Mouse (Mus musculus): ENCODE results near the gene Begain. TPM values are rescaled to one million over a fixed set of nuclear protein-coding genes. Genes with fewer than 3 reads are reported as not detected.

The Begain gene
- total and polyA plus RNA-seq, 2 experiments from 2014 or later, result 31.8 to 78.2 TPM

DNA sequence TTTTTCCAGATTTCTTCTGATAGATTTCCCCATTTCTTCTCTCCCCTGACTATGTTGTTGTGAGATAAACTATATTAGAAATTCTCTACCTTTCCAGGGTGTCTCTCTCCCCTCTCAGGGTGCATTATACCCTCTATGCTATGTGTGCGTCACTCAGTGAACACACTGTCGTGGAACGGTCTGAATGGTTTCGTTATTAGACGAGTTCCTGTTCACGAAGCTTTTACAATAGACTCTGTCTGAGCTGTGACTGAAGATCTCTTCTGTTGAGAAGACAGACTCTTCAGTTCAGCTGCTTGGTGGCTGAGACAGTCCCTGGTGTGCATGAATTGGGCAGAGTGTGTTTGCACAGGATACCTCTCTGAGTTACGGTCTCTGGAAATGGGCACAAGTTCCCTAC is 32.4 kb upstream of the Begain start:
- no peak for ATAC-seq (ENCODE audit: low FRiP score)
- no peak for DNase-seq (ENCODE audit: low spot score)
- no peak overlapping the region for H3K4me2 ChIP-seq (ENCODE audit: low read depth, low read length, poor library complexity, severe bottlenecking)
- no peaks in the 10 kb centered on the region for H3K27me3 ChIP-seq (ENCODE audit: insufficient read depth, low read length)
- H3K27ac ChIP-seq (ENCODE audit: low read depth, low read length), result no peak overlapping the region
- H3K36me3 ChIP-seq (ENCODE audit: insufficient read depth, low read length), result no peaks in the 10 kb centered on the region
- H3K4me3 ChIP-seq (ENCODE audit: low read depth, low read length), result no peak overlapping the region
- H3K9ac ChIP-seq (replicated peaks; ENCODE audit: low read length, poor library complexity, severe bottlenecking), result no peak overlapping the region
- no peaks in the 10 kb centered on the region for H3K9me3 ChIP-seq (ENCODE audit: low read length)
- WGBS, result 88% methylated on average over 7 of the region's 7 CpGs
- no peaks in the 10 kb centered on the region for H3K4me1 ChIP-seq (ENCODE audit: insufficient read depth, low read length)
- TF ChIP-seq CTCF (IDR thresholded peaks at IDR 0.05), result no peak

DNA sequence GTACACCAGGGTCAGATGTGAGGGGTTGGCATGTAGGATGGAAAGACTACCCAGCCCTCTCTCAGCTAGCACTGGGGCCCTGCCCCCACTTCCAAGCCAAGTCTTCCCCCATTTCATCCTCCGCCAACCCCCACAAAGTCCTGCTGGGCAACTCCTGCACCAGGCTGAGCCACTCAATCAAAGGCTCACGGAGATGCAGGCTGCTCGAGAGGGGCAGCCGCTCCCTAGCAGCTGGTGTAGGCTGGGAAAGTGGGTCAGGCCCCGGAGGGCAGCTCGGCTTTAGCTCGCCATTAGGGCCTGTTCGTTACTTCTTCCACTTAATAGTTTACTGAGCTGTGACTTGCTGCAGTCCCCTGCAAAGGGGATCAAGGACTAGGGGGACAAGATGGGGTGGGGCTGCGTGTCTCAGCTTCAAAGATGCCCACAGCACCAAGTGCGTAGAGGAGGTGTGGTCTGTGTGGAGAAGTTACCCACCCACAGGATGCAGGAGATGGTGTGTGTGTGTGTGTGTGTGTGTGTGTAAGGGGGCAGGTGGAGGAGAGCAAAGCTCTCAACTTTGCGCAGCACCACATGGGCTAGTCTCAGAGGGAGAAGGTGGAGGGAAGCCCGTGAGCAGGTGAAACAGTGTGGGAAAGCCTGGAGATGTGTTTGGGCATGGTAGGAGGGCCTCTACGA is 22.6 kb upstream of the Begain start:
- Histone ChIP-seq H3K9me3 (ENCODE audit: low read length) (no peaks in the 10 kb centered on the region), H3K36me3 (ENCODE audit: insufficient read depth, low read length) (no peaks in the 10 kb centered on the region), H3K9ac (replicated peaks; ENCODE audit: low read length, poor library complexity, severe bottlenecking) (no peak overlapping the region), H3K4me2 (ENCODE audit: low read depth, low read length, poor library complexity, severe bottlenecking) (no peak overlapping the region), H3K27ac (ENCODE audit: low read depth, low read length) (no peak overlapping the region), H3K4me3 (ENCODE audit: low read depth, low read length) (no peak overlapping the region), H3K27me3 (ENCODE audit: insufficient read depth, low read length) (no peaks in the 10 kb centered on the region), H3K4me1 (ENCODE audit: insufficient read depth, low read length) (no peaks in the 10 kb centered on the region)
- ATAC-seq (ENCODE audit: low FRiP score) (no peak), DNase-seq (ENCODE audit: low spot score) (peak; percentile 48)
- TF ChIP-seq CTCF (IDR thresholded peaks at IDR 0.05), result no peak
- 64% methylated on average over 13 of the region's 13 CpGs for WGBS

DNA sequence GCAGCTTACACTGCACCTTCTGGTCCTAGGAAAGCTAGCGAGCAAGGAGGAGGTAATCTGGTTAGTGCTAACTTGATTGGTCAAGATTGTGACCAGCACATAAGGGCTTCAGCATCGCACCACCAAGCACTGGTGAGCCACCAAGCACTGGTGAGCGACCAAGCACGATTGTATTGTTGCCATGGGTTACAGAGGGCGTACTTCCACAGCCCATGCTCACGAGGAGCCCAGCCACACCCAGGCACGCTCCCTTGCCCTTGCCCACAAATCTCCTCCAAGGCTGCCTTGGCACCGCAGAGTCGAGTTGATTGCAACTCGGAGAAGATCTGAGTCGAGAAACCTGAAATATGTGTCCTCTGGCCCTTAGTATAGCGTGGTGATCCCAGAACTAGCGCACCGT is 22.0 kb upstream of the Begain start:
- ATAC-seq (ENCODE audit: low FRiP score) (no peak), DNase-seq (ENCODE audit: low spot score) (no peak)
- no peaks in the 10 kb centered on the region for H3K27me3 ChIP-seq (ENCODE audit: insufficient read depth, low read length)
- H3K27ac ChIP-seq (ENCODE audit: low read depth, low read length), result no peak overlapping the region
- no peak overlapping the region for H3K9ac ChIP-seq (replicated peaks; ENCODE audit: low read length, poor library complexity, severe bottlenecking)
- H3K4me3 ChIP-seq (ENCODE audit: low read depth, low read length), result no peak overlapping the region
- no peaks in the 10 kb centered on the region for H3K36me3 ChIP-seq (ENCODE audit: insufficient read depth, low read length)
- no peaks in the 10 kb centered on the region for H3K4me1 ChIP-seq (ENCODE audit: insufficient read depth, low read length)
- no peak for TF ChIP-seq CTCF (IDR thresholded peaks at IDR 0.05)
- H3K9me3 ChIP-seq (ENCODE audit: low read length), result no peaks in the 10 kb centered on the region
- no peak overlapping the region for H3K4me2 ChIP-seq (ENCODE audit: low read depth, low read length, poor library complexity, severe bottlenecking)
- 80% methylated on average over 14 of the region's 14 CpGs for WGBS

DNA sequence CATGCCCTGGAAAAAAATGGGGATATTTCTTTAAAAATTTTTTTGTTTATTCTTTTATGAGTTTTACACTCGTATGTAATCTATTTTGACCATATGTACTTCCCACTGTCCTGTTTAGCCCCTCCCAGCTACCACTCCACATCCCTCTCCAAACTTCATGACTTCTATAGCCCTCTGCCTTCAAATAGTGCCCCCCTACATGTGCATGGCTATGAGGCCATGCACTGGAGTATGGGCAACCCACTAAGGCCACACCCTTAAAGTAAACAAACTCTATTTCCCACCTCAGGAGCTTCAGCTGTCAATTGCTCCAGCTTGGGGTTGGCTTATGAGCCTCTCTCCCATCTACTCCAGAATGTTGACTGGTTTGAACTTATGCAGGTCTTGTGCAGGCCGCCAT is 18.1 kb upstream of the Begain start:
- Histone ChIP-seq H3K4me3 (ENCODE audit: low read depth, low read length) (no peak overlapping the region), H3K36me3 (ENCODE audit: insufficient read depth, low read length) (no peaks in the 10 kb centered on the region), H3K4me1 (ENCODE audit: insufficient read depth, low read length) (no peaks in the 10 kb centered on the region), H3K4me2 (ENCODE audit: low read depth, low read length, poor library complexity, severe bottlenecking) (no peak overlapping the region), H3K27me3 (ENCODE audit: insufficient read depth, low read length) (no peaks in the 10 kb centered on the region), H3K9me3 (ENCODE audit: low read length) (no peaks in the 10 kb centered on the region), H3K9ac (replicated peaks; ENCODE audit: low read length, poor library complexity, severe bottlenecking) (no peak overlapping the region), H3K27ac (ENCODE audit: low read depth, low read length) (no peak overlapping the region)
- TF ChIP-seq CTCF (IDR thresholded peaks at IDR 0.05), result no peak
- 87% methylated on average over 2 of the region's 2 CpGs for WGBS
- ATAC-seq (ENCODE audit: low FRiP score) (no peak), DNase-seq (ENCODE audit: low spot score) (no peak)

DNA sequence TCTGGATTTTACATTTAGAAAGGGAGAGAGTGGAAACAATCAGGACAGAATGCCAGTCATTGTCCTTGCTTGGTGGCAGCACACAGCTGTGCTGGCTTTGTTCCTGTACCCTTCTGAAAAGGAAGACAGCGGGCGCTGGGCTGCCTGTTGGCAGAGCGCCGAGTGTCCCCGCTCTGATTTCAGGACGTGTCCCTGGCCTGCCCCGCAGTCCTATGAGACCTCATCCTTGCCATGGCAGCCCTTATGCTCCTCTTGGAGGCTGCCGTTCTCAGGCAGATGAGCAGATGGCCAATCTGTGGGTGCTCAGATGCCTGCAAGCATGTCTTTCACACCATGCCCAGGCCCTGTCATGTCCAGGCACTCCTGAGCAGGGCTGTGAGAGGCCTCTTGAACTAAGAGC is 17.7 kb upstream of the Begain start:
- WGBS, result 40% methylated on average over 8 of the region's 8 CpGs
- Histone ChIP-seq H3K9ac (replicated peaks; ENCODE audit: low read length, poor library complexity, severe bottlenecking) (no peak overlapping the region), H3K27me3 (ENCODE audit: insufficient read depth, low read length) (no peaks in the 10 kb centered on the region), H3K9me3 (ENCODE audit: low read length) (no peaks in the 10 kb centered on the region), H3K27ac (ENCODE audit: low read depth, low read length) (no peak overlapping the region), H3K4me1 (ENCODE audit: insufficient read depth, low read length) (no peaks in the 10 kb centered on the region), H3K36me3 (ENCODE audit: insufficient read depth, low read length) (no peaks in the 10 kb centered on the region), H3K4me3 (ENCODE audit: low read depth, low read length) (no peak overlapping the region), H3K4me2 (ENCODE audit: low read depth, low read length, poor library complexity, severe bottlenecking) (no peak overlapping the region)
- peak; percentile 75; the same call in 1 of the 2 replicates for ATAC-seq (ENCODE audit: low FRiP score)
- no peak for TF ChIP-seq CTCF (IDR thresholded peaks at IDR 0.05)
- DNase-seq (ENCODE audit: low spot score), result peak; percentile 87

DNA sequence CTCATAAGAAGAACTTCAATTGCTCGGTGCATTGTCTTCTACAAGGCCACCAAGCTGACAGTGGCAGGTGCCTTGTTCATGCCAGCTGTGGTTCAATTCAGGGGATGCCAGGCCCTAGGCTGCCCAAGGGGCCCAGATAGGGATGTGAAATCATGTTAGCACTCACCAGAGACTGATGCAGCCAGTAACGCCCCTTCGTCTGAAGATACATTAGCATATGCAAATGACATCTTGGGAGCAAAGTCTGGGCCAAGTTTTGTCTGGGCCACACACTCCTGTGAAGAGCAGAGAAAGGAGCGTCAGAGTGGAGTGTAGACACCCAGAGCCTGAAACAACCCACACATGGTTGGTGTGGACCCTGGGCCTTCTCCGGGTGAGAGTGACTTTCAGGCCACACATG is 17.0 kb upstream of the Begain start:
- 54% methylated on average over 5 of the region's 5 CpGs for WGBS
- H3K36me3 ChIP-seq (ENCODE audit: insufficient read depth, low read length), result no peaks in the 10 kb centered on the region
- peak; percentile 41; the same call in 1 of the 2 replicates for ATAC-seq (ENCODE audit: low FRiP score)
- H3K4me1 ChIP-seq (ENCODE audit: insufficient read depth, low read length), result no peaks in the 10 kb centered on the region
- no peak overlapping the region for H3K4me3 ChIP-seq (ENCODE audit: low read depth, low read length)
- no peak overlapping the region for H3K9ac ChIP-seq (replicated peaks; ENCODE audit: low read length, poor library complexity, severe bottlenecking)
- no peak overlapping the region for H3K27ac ChIP-seq (ENCODE audit: low read depth, low read length)
- no peak for TF ChIP-seq CTCF (IDR thresholded peaks at IDR 0.05)
- peak; percentile 62 for DNase-seq (ENCODE audit: low spot score)
- no peaks in the 10 kb centered on the region for H3K27me3 ChIP-seq (ENCODE audit: insufficient read depth, low read length)
- no peaks in the 10 kb centered on the region for H3K9me3 ChIP-seq (ENCODE audit: low read length)
- H3K4me2 ChIP-seq (ENCODE audit: low read depth, low read length, poor library complexity, severe bottlenecking), result no peak overlapping the region
